Mouse (Mus musculus): ENCODE measurements around the gene Mst1r.

DNA sequence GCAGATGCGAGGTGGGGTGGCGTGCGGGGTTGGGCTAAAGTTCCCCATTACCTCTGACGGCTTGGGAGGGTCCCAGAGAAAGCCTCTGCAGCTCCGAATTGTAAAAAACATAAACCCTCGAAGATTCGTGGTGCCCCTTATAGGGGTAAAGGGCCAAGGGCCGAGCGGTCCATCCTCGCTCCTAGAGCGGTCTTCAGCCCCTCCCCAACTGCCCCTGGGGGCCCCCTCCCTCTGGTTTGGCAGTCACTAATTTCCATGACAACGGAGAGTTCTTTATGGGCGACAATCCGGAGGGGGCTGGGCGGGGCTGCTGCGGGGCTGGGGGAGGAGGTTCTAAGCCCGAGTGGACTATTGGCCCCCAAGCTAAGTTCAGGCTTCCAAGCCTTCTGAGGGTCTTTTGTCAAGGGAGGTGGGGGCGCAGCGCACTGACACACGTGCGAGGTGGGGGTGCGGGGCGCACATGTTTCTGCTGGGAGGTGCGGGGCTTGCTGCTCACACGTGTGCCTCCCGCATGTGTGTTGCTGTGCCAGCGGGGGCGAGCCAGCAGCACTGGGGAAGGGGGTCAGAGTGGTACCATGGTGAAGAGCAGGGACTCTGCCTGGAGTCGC is 29.6 kb downstream of the Mst1r start:
- TF ChIP-seq CTCF (IDR thresholded peaks at IDR 0.05; ENCODE audit: insufficient read depth, low read length) (no peak), POLR2A (IDR thresholded peaks at IDR 0.05; ENCODE audit: borderline replicate concordance, extremely low read depth, low read depth, low read length) (no peak)
